Mouse (Mus musculus): Measurements from ENCODE around the gene Hadhb.

- TF ChIP-seq POLR2A (IDR thresholded peaks at IDR 0.05; ENCODE audit: low read depth, low read length) (no peak), CTCF (IDR thresholded peaks at IDR 0.05; ENCODE audit: borderline replicate concordance, insufficient read depth, low read length) (no peak)
Measured at GRCm38 (mm10) chr5:30165234-30165946, 10.3 kb downstream of the Hadhb start.

Data from embryonic fibroblast, embryonic 13.5 days (primary cell).